Mouse (Mus musculus) testis, postnatal 10 days (tissue): ENCODE measurements around the gene March4.

Experiments
- DNase-seq: peaks from one replicate; pipeline ENCODE4 v3.0.0; 2021; ENCODE audit warnings: low spot score

Gene March4

GRCm38 (mm10) chr1:72449752-72450151 is 87.0 kb downstream of the March4 start:
- no peak for DNase-seq

- DNase-seq = no peak
Observed at GRCm38 (mm10) chr1:72442747-72443146, 94.0 kb downstream of the March4 start.

- DNase-seq = no peak
Observed at GRCm38 (mm10) chr1:72439146-72439545, 97.6 kb downstream of the March4 start.

GRCm38 (mm10) chr1:72436967-72437366 is 99.8 kb downstream of the March4 start:
- DNase-seq = no peak

GRCm38 (mm10) chr1:72434510-72434909 is 102.2 kb downstream of the March4 start:
- DNase-seq = no peak

- DNase-seq = no peak
Observed at GRCm38 (mm10) chr1:72432579-72432978, 104.2 kb downstream of the March4 start.

GRCm38 (mm10) chr1:72429107-72429807 is 107.5 kb downstream of the March4 start:
- no peak for DNase-seq

- no peak for DNase-seq
Observed at GRCm38 (mm10) chr1:72428526-72428925, 108.2 kb downstream of the March4 start.

- no peak for DNase-seq
Observed at GRCm38 (mm10) chr1:72426456-72426855, 110.3 kb downstream of the March4 start.

GRCm38 (mm10) chr1:72422121-72422520 is 114.6 kb downstream of the March4 start:
- DNase-seq = no peak

GRCm38 (mm10) chr1:72420220-72420619 is 116.5 kb downstream of the March4 start:
- no peak for DNase-seq

- no peak for DNase-seq
Observed at GRCm38 (mm10) chr1:72418744-72419655, 117.7 kb downstream of the March4 start.

GRCm38 (mm10) chr1:72414561-72415253 is 122.0 kb downstream of the March4 start:
- DNase-seq = no peak

GRCm38 (mm10) chr1:72414133-72414532 is 122.6 kb downstream of the March4 start:
- DNase-seq = no peak

- no peak for DNase-seq
Observed at GRCm38 (mm10) chr1:72413205-72413604, 123.5 kb downstream of the March4 start.

- DNase-seq = no peak
Observed at GRCm38 (mm10) chr1:72411108-72411507, 125.6 kb downstream of the March4 start.

- no peak for DNase-seq
Observed at GRCm38 (mm10) chr1:72409936-72410335, 126.8 kb downstream of the March4 start.

GRCm38 (mm10) chr1:72406505-72407079 is 130.1 kb downstream of the March4 start:
- no peak for DNase-seq

GRCm38 (mm10) chr1:72401331-72402069 is 135.2 kb downstream of the March4 start:
- no peak for DNase-seq

GRCm38 (mm10) chr1:72400616-72401015 is 136.1 kb downstream of the March4 start:
- no peak for DNase-seq

GRCm38 (mm10) chr1:72399720-72400401 is 136.9 kb downstream of the March4 start:
- no peak for DNase-seq
